Mouse (Mus musculus): ENCODE results near the gene Acta2.

DNA sequence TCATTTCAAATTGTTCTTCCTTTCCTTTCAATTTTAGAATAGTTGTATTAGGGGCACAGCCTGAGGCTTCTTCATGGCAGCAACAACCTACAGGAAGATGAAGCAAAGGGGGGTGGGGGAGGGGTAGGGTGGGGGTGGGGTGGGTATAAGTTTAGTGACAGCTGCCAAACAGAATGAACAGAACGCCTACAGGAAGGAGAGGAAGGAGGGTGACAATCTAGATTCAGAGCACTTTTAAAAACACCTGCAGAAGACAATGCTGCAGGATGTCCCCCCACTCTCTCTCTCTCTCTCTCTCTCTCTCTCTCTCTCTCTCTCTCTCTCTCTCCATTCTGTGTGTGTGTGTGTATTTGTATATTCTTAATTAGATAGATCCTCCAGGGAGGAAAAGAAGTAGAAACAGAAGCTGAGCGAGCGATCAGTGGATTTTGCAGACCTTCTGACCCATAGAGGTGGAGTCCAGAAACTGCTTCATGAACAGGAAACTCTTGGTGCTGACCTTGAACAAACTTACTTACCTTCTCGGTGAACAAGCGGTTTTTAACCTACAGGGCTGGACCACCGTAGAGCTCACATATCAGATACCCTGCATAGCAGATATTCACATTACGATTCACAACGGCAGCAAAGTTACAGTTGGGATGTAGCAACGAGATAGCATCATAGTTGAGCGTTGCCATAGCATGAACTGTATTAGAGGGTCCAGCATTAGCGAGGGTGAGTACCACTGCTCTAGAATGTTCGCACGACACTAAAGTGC is 32.4 kb upstream of the Acta2 start:
- TF ChIP-seq CTCF (conservative IDR thresholded peaks at IDR 0.05; ENCODE audit: low read length) (no peak), POU5F1 (IDR thresholded peaks at IDR 0.05; ENCODE audit: borderline replicate concordance, low read length) (no peak)
